Mouse (Mus musculus): ENCODE data around the gene Fetub. TPM values are rescaled to one million over a fixed set of nuclear protein-coding genes. Genes with fewer than 3 reads are reported as not detected.

Fetub gene
- total and polyA plus RNA-seq, 3 experiments = 0.96 TPM; not detected in 2

DNA sequence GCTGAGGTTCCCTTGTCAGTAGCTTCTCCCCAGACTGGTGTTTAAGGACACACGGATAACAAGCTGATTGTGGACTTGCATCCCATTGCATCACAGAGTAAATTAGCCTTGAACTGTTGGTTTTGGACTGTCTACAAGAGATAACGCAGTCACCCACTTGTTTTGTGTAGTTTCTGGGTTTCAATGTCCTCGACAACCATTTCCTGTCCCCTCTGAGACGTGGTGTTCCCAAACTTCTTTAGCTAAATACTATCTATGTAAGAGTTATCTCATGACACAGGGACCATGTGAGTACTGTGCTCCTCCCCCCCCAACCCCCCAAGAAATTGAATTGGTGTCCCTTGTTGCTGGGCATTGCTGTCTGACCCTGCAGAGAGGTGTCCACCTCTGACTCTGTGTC is 36.6 kb upstream of the Fetub start (continued):
- no peak for TF ChIP-seq UBTF (IDR thresholded peaks at IDR 0.05; ENCODE audit: borderline replicate concordance, insufficient read depth, low read depth, low read length)
- peak; percentile 54; the same call in 1 of the 2 replicates for TF ChIP-seq POLR2AphosphoS2 (IDR thresholded peaks at IDR 0.05; ENCODE audit: low read length)
- no peak for TF ChIP-seq CHD1 (IDR thresholded peaks at IDR 0.05; ENCODE audit: low read depth, low read length)
- peak; percentile 83 for TF ChIP-seq GATA1 (IDR thresholded peaks at IDR 0.05; ENCODE audit: low read depth, low read length)
- TF ChIP-seq MYB (IDR thresholded peaks at IDR 0.05; ENCODE audit: low read depth, low read length) = peak; percentile 53; the same call in 1 of the 2 replicates
- no peak for TF ChIP-seq CTCF (IDR thresholded peaks at IDR 0.05 in 2 of 3, conservative IDR thresholded peaks at IDR 0.05 in 1 of 3; ENCODE audit: control insufficient read depth in 1 of 3, insufficient read depth in 1 of 3, low read depth in 2 of 3, low read length in 3 of 3, poor library complexity in 1 of 3, severe bottlenecking in 1 of 3)
- no peak for TF ChIP-seq MYC (IDR thresholded peaks at IDR 0.05; ENCODE audit: low read depth, low read length)
- peak; percentile 61 for TF ChIP-seq RCOR1 (IDR thresholded peaks at IDR 0.05; ENCODE audit: low read depth, low read length)
- peak; percentile 56; the same call in 1 of the 2 replicates for TF ChIP-seq MEF2A (IDR thresholded peaks at IDR 0.05; ENCODE audit: extremely low read depth, insufficient replicate concordance, low read depth, low read length, poor library complexity, severe bottlenecking)
- peak; percentile 61 for TF ChIP-seq TAL1 (IDR thresholded peaks at IDR 0.05; ENCODE audit: low read length)
- TF ChIP-seq GABPA (IDR thresholded peaks at IDR 0.05; ENCODE audit: low read depth, low read length) = no peak
- TF ChIP-seq MAX (IDR thresholded peaks at IDR 0.05; ENCODE audit: low read length) = peak; percentile 44; the same call in 1 of the 2 replicates
- no peak for TF ChIP-seq ZMIZ1 (IDR thresholded peaks at IDR 0.05; ENCODE audit: low read depth, low read length)
- TF ChIP-seq SMC3 (IDR thresholded peaks at IDR 0.05; ENCODE audit: low read depth, low read length) = no peak
- no peak for TF ChIP-seq ZNF384 (IDR thresholded peaks at IDR 0.05; ENCODE audit: low read depth, low read length)
- TF ChIP-seq ZKSCAN1 (IDR thresholded peaks at IDR 0.05; ENCODE audit: low read depth, low read length) = no peak
- TF ChIP-seq POLR2AphosphoS5 (IDR thresholded peaks at IDR 0.05; ENCODE audit: borderline replicate concordance, low read depth, low read length) = no peak
- TF ChIP-seq SIN3A (IDR thresholded peaks at IDR 0.05; ENCODE audit: low read length) = peak; percentile 76; the same call in 1 of the 2 replicates
- no peak for TF ChIP-seq ELF1 (IDR thresholded peaks at IDR 0.05; ENCODE audit: low read depth, low read length)
- TF ChIP-seq JUND (IDR thresholded peaks at IDR 0.05; ENCODE audit: low read depth, low read length) = no peak
- no peak; the same call in 1 of the 2 replicates for TF ChIP-seq KAT2A (conservative IDR thresholded peaks at IDR 0.05; ENCODE audit: low read depth, low read length)

GRCm38 (mm10) chr16:22883441-22883840 is 34.7 kb upstream of the Fetub start:
- H3K36me3 ChIP-seq (ENCODE audit: control insufficient read depth in 1 of 2, insufficient read depth in 2 of 2, low read length in 2 of 2) = peaks cover 0 to 34% of the 10 kb centered on the region in 2 experiments; a peak in 2 of 4 replicates
- no peaks in the 10 kb centered on the region for H3K9me3 ChIP-seq (replicated peaks; ENCODE audit: insufficient read depth, low read length)
- no peak for DNase-seq (ENCODE audit: low read depth, low spot score)
- peak overlapping the region; percentile 14; the same call in 1 of the 2 replicates for H3K9ac ChIP-seq (ENCODE audit: control insufficient read depth, low read depth, low read length, poor library complexity, severe bottlenecking)
- peaks cover 19 to 45% of the 10 kb centered on the region in 2 experiments; a peak in 3 of 4 replicates for H3K4me1 ChIP-seq (ENCODE audit: control insufficient read depth in 1 of 2, insufficient read depth in 2 of 2, low read length in 2 of 2)
- TF ChIP-seq JUND (IDR thresholded peaks at IDR 0.05; ENCODE audit: low read depth, low read length) (no peak), MAFK (IDR thresholded peaks at IDR 0.05; ENCODE audit: borderline replicate concordance, low read depth, low read length) (no peak), SMC3 (IDR thresholded peaks at IDR 0.05; ENCODE audit: low read depth, low read length) (no peak), ZMIZ1 (IDR thresholded peaks at IDR 0.05; ENCODE audit: low read depth, low read length) (no peak), ZKSCAN1 (IDR thresholded peaks at IDR 0.05; ENCODE audit: low read depth, low read length) (no peak), TCF12 (IDR thresholded peaks at IDR 0.05; ENCODE audit: low read depth, low read length) (no peak), CHD2 (IDR thresholded peaks at IDR 0.05; ENCODE audit: low read length) (no peak), POLR2A (IDR thresholded peaks at IDR 0.05; ENCODE audit: control insufficient read depth in 1 of 2, insufficient read depth in 1 of 2, low read depth in 1 of 2, low read length in 2 of 2, poor library complexity in 1 of 2) (no peak), EP300 (IDR thresholded peaks at IDR 0.05; ENCODE audit: low read depth in 1 of 2, low read length in 2 of 2) (no peak), MYB (IDR thresholded peaks at IDR 0.05; ENCODE audit: low read depth, low read length) (no peak), HCFC1 (IDR thresholded peaks at IDR 0.05; ENCODE audit: low read depth, low read length) (no peak), MXI1 (IDR thresholded peaks at IDR 0.05; ENCODE audit: low read depth, low read length) (no peak)
- no peaks in the 10 kb centered on the region for H3K79me2 ChIP-seq (ENCODE audit: control insufficient read depth, insufficient read depth, low read length, poor library complexity)
- H3K4me3 ChIP-seq (ENCODE audit: control insufficient read depth in 1 of 2, insufficient read depth in 1 of 2, low read depth in 2 of 2, low read length in 2 of 2) = no peak overlapping the region; a peak in 1 of 4 replicates
- no peaks in the 10 kb centered on the region for H3K27me3 ChIP-seq (ENCODE audit: control insufficient read depth in 1 of 2, insufficient read depth in 2 of 2, low read length in 2 of 2)
- H3K27ac ChIP-seq (ENCODE audit: control insufficient read depth, low read depth, low read length) = peak overlapping the region; percentile 9; the same call in 1 of the 2 replicates
